Comparison of ENCODE assay signal across 8 mouse cellular contexts in genomic region chr15:10486365-10486839, GRCm38 (mm10). TPM values are rescaled to one million over a fixed set of nuclear protein-coding genes. Genes with fewer than 3 reads are reported as not detected.
DNase-seq lines count a peak whose midpoint lies in the region; ATAC-seq lines count a peak whose summit lies in the region.

No protein-coding gene starts in this region.

- DNase-seq in frontal cortex, postnatal 36 days (ENCODE audit: low spot score in 2 of 2), result no peak
- no peak for DNase-seq in urinary bladder, adult 2 months (ENCODE audit: low spot score)
- DNase-seq in adrenal gland, adult 2 months, result no peak
- DNase-seq in cerebellum, postnatal 14 days, result no peak

- H3K27ac ChIP-seq in forebrain, embryonic 13.5 days, result peak overlapping the region; percentile 61
- peak overlapping the region; percentile 72 for H3K27ac ChIP-seq in liver, embryonic 15.5 days (replicated peaks)

- no peaks in the 10 kb centered on the region for H3K9me3 ChIP-seq in forebrain, embryonic 13.5 days (replicated peaks)
- no peaks in the 10 kb centered on the region for H3K9me3 ChIP-seq in liver, embryonic 15.5 days (replicated peaks)

- H3K36me3 ChIP-seq in forebrain, embryonic 13.5 days (ENCODE audit: poor library complexity, severe bottlenecking), result peaks cover 23% of the 10 kb centered on the region
- peaks cover 40% of the 10 kb centered on the region for H3K36me3 ChIP-seq in liver, embryonic 15.5 days (replicated peaks)

- peak overlapping the region; percentile 84 for H3K9ac ChIP-seq in forebrain, embryonic 13.5 days
- H3K9ac ChIP-seq in liver, embryonic 15.5 days, result peak overlapping the region; percentile 84

- H3K27me3 ChIP-seq in forebrain, embryonic 13.5 days, result no peaks in the 10 kb centered on the region
- H3K27me3 ChIP-seq in liver, embryonic 15.5 days, result no peaks in the 10 kb centered on the region

- peak overlapping the region; percentile 73 for H3K4me2 ChIP-seq in forebrain, embryonic 13.5 days
- H3K4me2 ChIP-seq in liver, embryonic 15.5 days, result peak overlapping the region; percentile 80

- WGBS in forebrain, embryonic 13.5 days, result 1% methylated on average over 18 of the region's 18 CpGs
- 1% methylated on average over 18 of the region's 18 CpGs for WGBS in liver, embryonic 15.5 days (ENCODE audit: insufficient replicate concordance)

- ATAC-seq in frontal cortex, adult (ENCODE audit: low TSS enrichment), result peak; percentile 55
- ATAC-seq in CD4-positive, CD25-positive, alpha-beta regulatory T cell, adult 4 months, result peak; percentile 30
- peak; percentile 62 for ATAC-seq in forebrain, embryonic 13.5 days
- ATAC-seq in liver, embryonic 15.5 days (ENCODE audit: insufficient read depth), result peak; percentile 45

- H3K4me1 ChIP-seq in forebrain, embryonic 13.5 days, result peaks cover 23% of the 10 kb centered on the region
- H3K4me1 ChIP-seq in liver, embryonic 15.5 days (replicated peaks), result peaks cover 23% of the 10 kb centered on the region

- peak overlapping the region; percentile 75 for H3K4me3 ChIP-seq in forebrain, embryonic 13.5 days
- H3K4me3 ChIP-seq in liver, embryonic 15.5 days (replicated peaks), result peak overlapping the region; percentile 79

RNA-seq across cellular contexts. Expression of gene Rad1, which starts 0.6 kb away (rescaled TPM):
- 10 to 100 TPM; 23.5 to 34.6 TPM for polyA plus RNA-seq in CD4-positive, CD25-positive, alpha-beta regulatory T cell, adult 4 months (2017; shearing (Covaris generic))
- polyA plus RNA-seq in forebrain, embryonic 13.5 days (2015; fragmentation: Nextera tagmentation; extraction: Ambion mirVana), result 37.4 and 40.7 TPM in 2 replicates
- 14.2 and 15.3 TPM in 2 replicates for polyA plus RNA-seq in liver, embryonic 15.5 days (2015; fragmentation: Nextera tagmentation; extraction: Ambion mirVana)
- polyA plus RNA-seq in urinary bladder, adult 2 months (2012; rRNA removed), result 15.4 and 20.9 TPM in 2 replicates
- total RNA-seq in adrenal gland, adult 2 months (2021), result 10 to 100 TPM; 12.5 to 15.1 TPM
- 4.1 and 5.2 TPM in 2 replicates for polyA plus RNA-seq in adrenal gland, adult 2 months (2012; rRNA removed)

RNA-seq across cellular contexts. Expression of gene Brix1, which starts 0.7 kb away (rescaled TPM):
- polyA plus RNA-seq in CD4-positive, CD25-positive, alpha-beta regulatory T cell, adult 4 months (2017; shearing (Covaris generic)), result 100 to 1,000 TPM; 126 to 135 TPM
- polyA plus RNA-seq in forebrain, embryonic 13.5 days (2015; fragmentation: Nextera tagmentation; extraction: Ambion mirVana), result 103 and 118 TPM in 2 replicates
- polyA plus RNA-seq in liver, embryonic 15.5 days (2015; fragmentation: Nextera tagmentation; extraction: Ambion mirVana), result 39.7 and 53.6 TPM in 2 replicates
- polyA plus RNA-seq in urinary bladder, adult 2 months (2012; rRNA removed), result 22.9 and 24.6 TPM in 2 replicates
- 10 to 100 TPM; 42.6 to 53.2 TPM for total RNA-seq in adrenal gland, adult 2 months (2021)
- polyA plus RNA-seq in adrenal gland, adult 2 months (2012; rRNA removed), result 0.28 and 0.46 TPM in 2 replicates

RNA-seq across cellular contexts. Expression of gene Dnajc21, which starts 16.1 kb away (rescaled TPM):
- polyA plus RNA-seq in CD4-positive, CD25-positive, alpha-beta regulatory T cell, adult 4 months (2017; shearing (Covaris generic)), result 10 to 100 TPM; 10.8 to 16.9 TPM
- polyA plus RNA-seq in forebrain, embryonic 13.5 days (2015; fragmentation: Nextera tagmentation; extraction: Ambion mirVana), result 9.8 and 10.4 TPM in 2 replicates
- polyA plus RNA-seq in liver, embryonic 15.5 days (2015; fragmentation: Nextera tagmentation; extraction: Ambion mirVana), result 4.9 and 5.0 TPM in 2 replicates
- polyA plus RNA-seq in urinary bladder, adult 2 months (2012; rRNA removed), result 9.6 and 13.2 TPM in 2 replicates
- total RNA-seq in adrenal gland, adult 2 months (2021), result 10 to 100 TPM; 32.8 to 36.4 TPM
- polyA plus RNA-seq in adrenal gland, adult 2 months (2012; rRNA removed), result 0.88 and 1.5 TPM in 2 replicates

Comparison
In these comparisons a context has a peak if more than half of its experiments do, and no peak if none do; other contexts are left out.
1. RNA of gene Brix1, which starts 0.7 kb away (polyA plus RNA-seq): 126 to 135 TPM in CD4-positive, CD25-positive, alpha-beta regulatory T cell, adult 4 months, 103 to 118 TPM in forebrain, embryonic 13.5 days, 39.7 to 53.6 TPM in liver, embryonic 15.5 days and 22.9 to 24.6 TPM in urinary bladder, adult 2 months; 0.28 to 0.46 TPM in adrenal gland, adult 2 months; every median in the first group is over 10 times any median in the second.
2. Peak in every context shown above with its lines, with median percentiles within 50 percentile points of each other: ATAC-seq.